Mouse (Mus musculus) CH12.LX (cell line): ENCODE data around the gene Taco1. TPM values are rescaled to one million over a fixed set of nuclear protein-coding genes. Genes with fewer than 3 reads are reported as not detected.
A peak's percentile ranks its signal among the peaks of the same experiment; 100 is the strongest.

Experiments used
- DNase-seq: peaks from one replicate; pipeline ENCODE4 v3.0.0-alpha.2; 2013; ENCODE audit errors: extremely low read depth
- H3K27ac ChIP-seq: 2 replicates; pipeline ENCODE4 v1.5.1; 2012; ENCODE audit warnings: low read depth, mild to moderate bottlenecking, control low read depth, moderate library complexity; ENCODE audit not compliant: insufficient read depth
- H3K27me3 ChIP-seq: replicated peaks from 2 replicates; pipeline ENCODE3; 2012; ENCODE audit warnings: inconsistent platforms
- H3K36me3 ChIP-seq, 2 experiments: replicated peaks in 1 of 2; 2 replicates each; pipeline versions ENCODE3 to v1.6.1; 2012; ENCODE audit warnings: inconsistent platforms in 1 of 2, low read length in 1 of 2, mild to moderate bottlenecking in 1 of 2, mixed read lengths in 1 of 2, moderate library complexity in 1 of 2; ENCODE audit not compliant: control insufficient read depth in 1 of 2, insufficient read depth in 1 of 2
- H3K4me1 ChIP-seq, 2 experiments: 2 replicates each; pipeline ENCODE4 v1.6.1; 2012; ENCODE audit warnings: inconsistent platforms in 1 of 2, moderate library complexity in 1 of 2; ENCODE audit not compliant: insufficient read depth in 2 of 2, control insufficient read depth in 1 of 2
- H3K4me2 ChIP-seq: 2 replicates; pipeline ENCODE4 v1.6.1; 2012; ENCODE audit warnings: low read depth, mild to moderate bottlenecking, control low read depth; ENCODE audit not compliant: poor library complexity, insufficient read depth, severe bottlenecking
- H3K4me3 ChIP-seq, 3 experiments: fragments of 150-350 bp in 1 of 3; sonication (generic) in 1 of 3; replicated peaks in 1 of 3; 2 replicates each; pipeline versions ENCODE3 to v1.5.1; 2011 to 2012; ENCODE audit warnings: low read depth in 2 of 3, low read length in 2 of 3, mild to moderate bottlenecking in 2 of 3, moderate library complexity in 2 of 3, control low read depth in 1 of 3, improper control_type of control experiment in 1 of 3, inconsistent platforms in 1 of 3, mixed read lengths in 1 of 3; ENCODE audit not compliant: poor library complexity in 1 of 3
- H3K79me2 ChIP-seq: replicated peaks from 2 replicates; pipeline ENCODE4 v1.6.1; 2012; ENCODE audit warnings: mild to moderate bottlenecking, moderate library complexity; ENCODE audit not compliant: control insufficient read depth, poor library complexity, insufficient read depth, severe bottlenecking; ENCODE audit errors: extremely low read depth
- H3K9ac ChIP-seq: 2 replicates; pipeline ENCODE4 v1.6.1; 2012; ENCODE audit warnings: low read depth, mild to moderate bottlenecking, control low read depth, moderate library complexity; ENCODE audit not compliant: insufficient read depth
- H3K9me3 ChIP-seq: replicated peaks from 2 replicates; pipeline ENCODE3; 2012; ENCODE audit warnings: low read length, inconsistent platforms, mixed read lengths
- BHLHE40 ChIP-seq: IDR thresholded peaks from 2 replicates; pipeline ENCODE4 v1.6.1; 2011; ENCODE audit warnings: mild to moderate bottlenecking, low read depth, low read length, improper control_type of control experiment
- CHD1 ChIP-seq: IDR thresholded peaks from 2 replicates; pipeline ENCODE4 v1.6.1; 2012; ENCODE audit warnings: low read depth, low read length, improper control_type of control experiment, inconsistent platforms
- E2F4 ChIP-seq: IDR thresholded peaks from 2 replicates; pipeline ENCODE4 v1.6.1; 2011; ENCODE audit warnings: low read depth, low read length, improper control_type of control experiment; ENCODE audit not compliant: insufficient replicate concordance
- ELF1 ChIP-seq: IDR thresholded peaks from 2 replicates; pipeline ENCODE4 v1.6.1; 2014; ENCODE audit warnings: low read depth, mild to moderate bottlenecking, inconsistent platforms, low read length, improper control_type of control experiment
- EP300 ChIP-seq: IDR thresholded peaks from 2 replicates; pipeline ENCODE4 v1.6.1; 2011; ENCODE audit warnings: low read length, improper control_type of control experiment
- ETS1 ChIP-seq: conservative IDR thresholded peaks from 2 replicates; pipeline ENCODE4 v1.6.1; 2012; ENCODE audit warnings: low read depth, mild to moderate bottlenecking, inconsistent platforms, low read length, improper control_type of control experiment, moderate library complexity
- GABPA ChIP-seq: IDR thresholded peaks from 2 replicates; pipeline ENCODE4 v1.6.1; 2012; ENCODE audit warnings: low read depth, low read length, improper control_type of control experiment, inconsistent platforms; ENCODE audit not compliant: insufficient replicate concordance
- HCFC1 ChIP-seq: IDR thresholded peaks from 2 replicates; pipeline ENCODE4 v1.6.1; 2012; ENCODE audit warnings: low read depth, mild to moderate bottlenecking, inconsistent platforms, low read length, improper control_type of control experiment
- IRF4 ChIP-seq: IDR thresholded peaks from 2 replicates; pipeline ENCODE4 v1.6.1; 2014; ENCODE audit warnings: low read depth, mild to moderate bottlenecking, inconsistent platforms, low read length, improper control_type of control experiment
- MAX ChIP-seq: IDR thresholded peaks from 2 replicates; pipeline ENCODE4 v1.6.1; 2011; ENCODE audit warnings: low read length, improper control_type of control experiment
- MAZ ChIP-seq: IDR thresholded peaks from 2 replicates; pipeline ENCODE4 v1.6.1; 2012; ENCODE audit warnings: low read depth, mild to moderate bottlenecking, inconsistent platforms, low read length, improper control_type of control experiment, moderate library complexity
- PAX5 ChIP-seq: IDR thresholded peaks from 2 replicates; pipeline ENCODE4 v1.6.1; 2012; ENCODE audit warnings: low read length, inconsistent platforms, mixed read lengths
- POLR2AphosphoS2 ChIP-seq: IDR thresholded peaks from 2 replicates; pipeline ENCODE4 v1.6.1; 2011; ENCODE audit warnings: low read depth, low read length, improper control_type of control experiment
- SIN3A ChIP-seq: IDR thresholded peaks from 2 replicates; pipeline ENCODE4 v1.6.1; 2012; ENCODE audit warnings: low read length, improper control_type of control experiment, inconsistent platforms
- TCF12 ChIP-seq: IDR thresholded peaks from 2 replicates; pipeline ENCODE4 v1.6.1; 2014; ENCODE audit warnings: low read depth, mild to moderate bottlenecking, inconsistent platforms, low read length, improper control_type of control experiment
- UBTF ChIP-seq: IDR thresholded peaks from 2 replicates; pipeline ENCODE4 v1.6.1; 2012; ENCODE audit warnings: low read depth, mild to moderate bottlenecking, inconsistent platforms, low read length, improper control_type of control experiment, moderate library complexity
- USF1 ChIP-seq: IDR thresholded peaks from 2 replicates; pipeline ENCODE4 v1.6.1; 2014; ENCODE audit warnings: low read depth, mild to moderate bottlenecking, inconsistent platforms, low read length, improper control_type of control experiment
- ZC3H11A ChIP-seq: IDR thresholded peaks from 2 replicates; pipeline ENCODE4 v1.6.1; 2012; ENCODE audit warnings: low read depth, mild to moderate bottlenecking, inconsistent platforms, low read length, improper control_type of control experiment
- ZKSCAN1 ChIP-seq: IDR thresholded peaks from 2 replicates; pipeline ENCODE4 v1.6.1; 2012; ENCODE audit warnings: low read depth, inconsistent platforms, low read length, improper control_type of control experiment, borderline replicate concordance
- dilution Hi-C: fragments of 300-500 bp; cut with MboI; formaldehyde crosslinking; loops from 2 replicates; pipeline ENCODE4 v1.14.3; 2020; ENCODE audit warnings: low sequenced_read_pairs; ENCODE audit not compliant: extremely low pct_unique_long_range_greater_than_20kb, extremely low pct_ligation_motif_present
- in situ Hi-C: fragments of 300-500 bp; cut with MboI; formaldehyde crosslinking; loops from 3 replicates; pipeline ENCODE4 v1.14.3; 2019; ENCODE audit warnings: low sequenced_read_pairs, low pct_ligation_motif_present, low pct_unique_long_range_greater_than_20kb, mixed read lengths
- polyA plus RNA-seq: library from polyadenylated mRNA; unstranded; fragments of >175 nt; gene quantifications from 2 replicates; pipeline ENCODE4 v1.2.1, GENCODE M21; 2012; ENCODE audit warnings: low read depth; ENCODE audit not compliant: insufficient read length
- total RNA-seq, 2 experiments: library from RNA; depleted of rRNA; stranded (reverse); fragments of 300-350 nt in 1 of 2; fragments of >200 nt in 1 of 2; gene quantifications; 2 replicates each; pipeline ENCODE4 v1.2.3; 2012 to 2014

Taco1 gene
- total and polyA plus RNA-seq, 3 experiments: 30.8 to 35.8 (median 32.6) TPM

GRCm38 (mm10) chr11:106122736-106123135 is 56.9 kb downstream of the Taco1 start:
- peaks cover 13 to 50% of the 10 kb centered on the region in 2 experiments for H3K4me1 ChIP-seq
- dilution Hi-C loops: no loop called here
- H3K27ac ChIP-seq: peak overlapping the region; percentile 58; the same call in 1 of the 2 replicates
- H3K36me3 ChIP-seq: peaks cover 35 to 61% of the 10 kb centered on the region in 2 experiments
- no peaks in the 10 kb centered on the region for H3K79me2 ChIP-seq
- H3K4me2 ChIP-seq: peak overlapping the region; percentile 34
- peak; percentile 74 for DNase-seq
- TF ChIP-seq ZKSCAN1 (no peak), MAZ (no peak), TCF12 (0 out of 2 replicates have a peak, but pooled peaks have one; percentile 7), ELF1 (peak; percentile 69), CHD1 (0 out of 2 replicates have a peak, but pooled peaks have one; percentile 48), POLR2AphosphoS2 (no peak), E2F4 (no peak), USF1 (no peak), HCFC1 (no peak; the same call in 1 of the 2 replicates), BHLHE40 (no peak), SIN3A (peak; percentile 58; the same call in 1 of the 2 replicates), UBTF (no peak), EP300 (peak; percentile 71; the same call in 1 of the 2 replicates), MAX (0 out of 2 replicates have a peak, but pooled peaks have one; percentile 15), IRF4 (peak; percentile 45; the same call in 1 of the 2 replicates), GABPA (no peak), ETS1 (peak; percentile 14; the same call in 1 of the 2 replicates), ZC3H11A (no peak), PAX5 (no peak)
- H3K4me3 ChIP-seq: no peak overlapping the region
- no peaks in the 10 kb centered on the region for H3K9me3 ChIP-seq
- 0 out of 2 replicates have a peak overlapping the region, but pooled peaks have one; percentile 31 for H3K9ac ChIP-seq
- no peaks in the 10 kb centered on the region for H3K27me3 ChIP-seq
- in situ Hi-C loops: no loop called here

Other genes with a start within 250 kb of the Taco1 start
- gene Cyb561, start 112.7 kb upstream of the Taco1 start, total RNA-seq (2012; rRNA removed): 2.6 and 3.9 TPM in 2 replicates
- 0.16 and 0.20 TPM in 2 replicates for gene Cyb561, start 112.7 kb upstream of the Taco1 start, total RNA-seq (2014; rRNA removed)
- gene Cyb561, start 112.7 kb upstream of the Taco1 start, polyA plus RNA-seq: 0.18 and 0.51 TPM in 2 replicates
- 0.04 and 0.08 TPM in 2 replicates for gene Ace, start 98.1 kb upstream of the Taco1 start, total RNA-seq (2012; rRNA removed)
- not detected in 2 replicates for gene Ace, start 98.1 kb upstream of the Taco1 start, total RNA-seq (2014; rRNA removed)
- gene Ace, start 98.1 kb upstream of the Taco1 start, polyA plus RNA-seq: not detected in 2 replicates
- gene Ace3, start 71.4 kb upstream of the Taco1 start, total RNA-seq (2012; rRNA removed): not detected in 2 replicates
- not detected in 2 replicates for gene Ace3, start 71.4 kb upstream of the Taco1 start, total RNA-seq (2014; rRNA removed)
- not detected in 2 replicates for gene Ace3, start 71.4 kb upstream of the Taco1 start, polyA plus RNA-seq
- gene Kcnh6, start 57.9 kb upstream of the Taco1 start, total RNA-seq (2012; rRNA removed): 0.13 and 0.25 TPM in 2 replicates
- not detected in 2 replicates for gene Kcnh6, start 57.9 kb upstream of the Taco1 start, total RNA-seq (2014; rRNA removed)
- gene Kcnh6, start 57.9 kb upstream of the Taco1 start, polyA plus RNA-seq: 0.19 TPM in 2 replicates
- 71.5 and 71.6 TPM in 2 replicates for gene Dcaf7, start 29.2 kb upstream of the Taco1 start, total RNA-seq (2012; rRNA removed)
- 74.4 and 79.5 TPM in 2 replicates for gene Dcaf7, start 29.2 kb upstream of the Taco1 start, total RNA-seq (2014; rRNA removed)
- gene Dcaf7, start 29.2 kb upstream of the Taco1 start, polyA plus RNA-seq: 83.1 and 93.4 TPM in 2 replicates
- 34.1 and 37.3 TPM in 2 replicates for gene Map3k3, start 18.6 kb downstream of the Taco1 start, total RNA-seq (2012; rRNA removed)
- gene Map3k3, start 18.6 kb downstream of the Taco1 start, total RNA-seq (2014; rRNA removed): 28.8 and 30.3 TPM in 2 replicates
- gene Map3k3, start 18.6 kb downstream of the Taco1 start, polyA plus RNA-seq: 26.8 and 32.3 TPM in 2 replicates
- not detected in 2 replicates for gene Gm10840, start 94.8 kb downstream of the Taco1 start, total RNA-seq (2012; rRNA removed)
- not detected in 2 replicates for gene Gm10840, start 94.8 kb downstream of the Taco1 start, total RNA-seq (2014; rRNA removed)
- not detected in 2 replicates for gene Gm10840, start 94.8 kb downstream of the Taco1 start, polyA plus RNA-seq
- gene Limd2, start 94.8 kb downstream of the Taco1 start, total RNA-seq (2012; rRNA removed): 249 and 275 TPM in 2 replicates
- 344 and 367 TPM in 2 replicates for gene Limd2, start 94.8 kb downstream of the Taco1 start, total RNA-seq (2014; rRNA removed)
- gene Limd2, start 94.8 kb downstream of the Taco1 start, polyA plus RNA-seq: 520 and 563 TPM in 2 replicates
- gene Strada, start 136.1 kb downstream of the Taco1 start, total RNA-seq (2012; rRNA removed): 36.8 and 39.4 TPM in 2 replicates
- 40.1 and 41.7 TPM in 2 replicates for gene Strada, start 136.1 kb downstream of the Taco1 start, total RNA-seq (2014; rRNA removed)
- gene Strada, start 136.1 kb downstream of the Taco1 start, polyA plus RNA-seq: 48.7 and 51.7 TPM in 2 replicates
- 53.2 and 66.7 TPM in 2 replicates for gene Ccdc47, start 150.3 kb downstream of the Taco1 start, total RNA-seq (2012; rRNA removed)
- 44.5 and 46.1 TPM in 2 replicates for gene Ccdc47, start 150.3 kb downstream of the Taco1 start, total RNA-seq (2014; rRNA removed)
- 80.8 and 94.1 TPM in 2 replicates for gene Ccdc47, start 150.3 kb downstream of the Taco1 start, polyA plus RNA-seq
- 63.8 and 69.0 TPM in 2 replicates for gene Ddx42, start 150.9 kb downstream of the Taco1 start, total RNA-seq (2012; rRNA removed)
- 65.3 and 65.5 TPM in 2 replicates for gene Ddx42, start 150.9 kb downstream of the Taco1 start, total RNA-seq (2014; rRNA removed)
- gene Ddx42, start 150.9 kb downstream of the Taco1 start, polyA plus RNA-seq: 89.1 and 94.6 TPM in 2 replicates
- 178 and 269 TPM in 2 replicates for gene Ftsj3, start 190.0 kb downstream of the Taco1 start, total RNA-seq (2012; rRNA removed)
- gene Ftsj3, start 190.0 kb downstream of the Taco1 start, total RNA-seq (2014; rRNA removed): 215 and 223 TPM in 2 replicates
- gene Ftsj3, start 190.0 kb downstream of the Taco1 start, polyA plus RNA-seq: 298 and 354 TPM in 2 replicates
- gene Psmc5, start 190.1 kb downstream of the Taco1 start, total RNA-seq (2012; rRNA removed): 250 and 344 TPM in 2 replicates
- gene Psmc5, start 190.1 kb downstream of the Taco1 start, total RNA-seq (2014; rRNA removed): 139 and 151 TPM in 2 replicates
- 344 and 352 TPM in 2 replicates for gene Psmc5, start 190.1 kb downstream of the Taco1 start, polyA plus RNA-seq
- 89.4 and 94.3 TPM in 2 replicates for gene Smarcd2, start 206.9 kb downstream of the Taco1 start, total RNA-seq (2012; rRNA removed)
- 105 and 110 TPM in 2 replicates for gene Smarcd2, start 206.9 kb downstream of the Taco1 start, total RNA-seq (2014; rRNA removed)
- 103 and 116 TPM in 2 replicates for gene Smarcd2, start 206.9 kb downstream of the Taco1 start, polyA plus RNA-seq
- 4.2 and 5.9 TPM in 2 replicates for gene Tcam1, start 210.6 kb downstream of the Taco1 start, total RNA-seq (2012; rRNA removed)
- gene Tcam1, start 210.6 kb downstream of the Taco1 start, total RNA-seq (2014; rRNA removed): 0.68 and 0.82 TPM in 2 replicates
- 0.64 and 0.99 TPM in 2 replicates for gene Tcam1, start 210.6 kb downstream of the Taco1 start, polyA plus RNA-seq
- gene Gh, start 235.8 kb downstream of the Taco1 start, total RNA-seq (2012; rRNA removed): 0.38 and 0.46 TPM in 2 replicates
- 0.31 and 0.68 TPM in 2 replicates for gene Gh, start 235.8 kb downstream of the Taco1 start, total RNA-seq (2014; rRNA removed)
- 0.76 and 1.0 TPM in 2 replicates for gene Gh, start 235.8 kb downstream of the Taco1 start, polyA plus RNA-seq
- gene Cd79b, start 248.7 kb downstream of the Taco1 start, total RNA-seq (2012; rRNA removed): 503 and 527 TPM in 2 replicates
- gene Cd79b, start 248.7 kb downstream of the Taco1 start, total RNA-seq (2014; rRNA removed): 636 and 689 TPM in 2 replicates
- gene Cd79b, start 248.7 kb downstream of the Taco1 start, polyA plus RNA-seq: 678 and 741 TPM in 2 replicates